9 mouse cellular contexts compared by ENCODE assay signal in genomic region chr11:76418423-76418822, GRCm38 (mm10). TPM values are rescaled to one million over a fixed set of nuclear protein-coding genes. Genes with fewer than 3 reads are reported as not detected.
DNase-seq lines count a peak whose midpoint lies in the region; ATAC-seq lines count a peak whose summit lies in the region.
"Had no signal": no experiment of that assay in that cellular context is flagged by ENCODE, and none has a peak within 500 bp of the region (broad histone marks: within the 10 kb centered on the region; RNA-seq: fewer than 3 reads in every experiment).

No protein-coding gene starts in this region.

- no peak overlapping the region for H3K4me3 ChIP-seq in heart, embryonic 12.5 days

- no peak for ATAC-seq in heart, embryonic 12.5 days (ENCODE audit: insufficient number of reproducible peaks, low FRiP score)

- no peaks in the 10 kb centered on the region for H3K9me3 ChIP-seq in heart, embryonic 12.5 days (replicated peaks)

- intact Hi-C loops in heart, postnatal 10 days (cut with DNase I) = loop anchor here (5.0 kb wide), 1 partner anchor 74 kb away; no protein-coding TSS in a partner anchor

- DNase-seq in heart, postnatal 10 days = peak; percentile 58 to 59
- peak; percentile 40 for DNase-seq in ovary, adult 18-20 months (ENCODE audit: low spot score)
- DNase-seq in ovary, postnatal 10 days (ENCODE audit: low spot score) = no peak
- DNase-seq in cerebellum, postnatal 10 days = peak; percentile 80 to 90
- peak; percentile 66 for DNase-seq in right cerebral cortex, postnatal 4 days
- no peak for DNase-seq in spleen, postnatal 36 days (ENCODE audit: low spot score in 2 of 2)
- no peak for DNase-seq in lung, adult 18-20 months

- 78% methylated on average over 8 of the region's 8 CpGs for WGBS in heart, embryonic 12.5 days

- peaks cover 96% of the 10 kb centered on the region for H3K36me3 ChIP-seq in heart, embryonic 12.5 days

- H3K27me3 ChIP-seq in heart, embryonic 12.5 days (replicated peaks) = no peaks in the 10 kb centered on the region

- no peak overlapping the region for H3K9ac ChIP-seq in heart, embryonic 12.5 days

- H3K4me2 ChIP-seq in heart, embryonic 12.5 days = no peak overlapping the region
- H3K4me2 ChIP-seq: liver, embryonic 11.5 days had no signal

- H3K4me1 ChIP-seq in heart, embryonic 12.5 days (replicated peaks) = peaks cover 15% of the 10 kb centered on the region

- H3K27ac ChIP-seq in heart, embryonic 12.5 days (ENCODE audit: poor library complexity, severe bottlenecking) = no peak overlapping the region

RNA-seq across cellular contexts. Expression of gene Timm22, which starts 11.7 kb away (rescaled TPM):
- total RNA-seq in heart, postnatal 10 days (2021) = 10 to 100 TPM; 43.4 to 51.7 TPM
- 94.5 and 102 TPM in 2 replicates for polyA plus RNA-seq in heart, embryonic 12.5 days (2016; fragmentation: Nextera tagmentation; extraction: Ambion mirVana)

RNA-seq across cellular contexts. Expression of gene Nxn, which starts 19.5 kb away (rescaled TPM):
- total RNA-seq in heart, postnatal 10 days (2021) = 10 to 100 TPM; 15.7 to 17.4 TPM
- polyA plus RNA-seq in heart, embryonic 12.5 days (2016; fragmentation: Nextera tagmentation; extraction: Ambion mirVana) = 32.2 TPM in 2 replicates

Comparison
In these comparisons a context has a peak if more than half of its experiments do, and no peak if none do; other contexts are left out.
1. DNase-seq: peak in heart, postnatal 10 days (2 of 2), ovary, adult 18-20 months (single experiment), cerebellum, postnatal 10 days (2 of 2) and right cerebral cortex, postnatal 4 days (single experiment); none in ovary, postnatal 10 days (single experiment), spleen, postnatal 36 days (0 of 2) and lung, adult 18-20 months (0 of 2).